Mouse (Mus musculus) liver, embryonic 12.5 days (tissue): ENCODE measurements around the gene Thrsp. TPM values are rescaled to one million over a fixed set of nuclear protein-coding genes. Genes with fewer than 3 reads are reported as not detected.
"Not testable (repeated sequence)": the region's sequence is repeated elsewhere in the genome, so short reads cannot be mapped to it uniquely, and the experiment has no call there.

Experiments
- ATAC-seq: fragments of 200-750 bp; cut with Nextera tagmentation; 2 replicates; pipeline ENCODE4 v1.8.0; 2017; ENCODE audit warnings: moderate number of reproducible peaks, mild to moderate bottlenecking, moderate library complexity
- H3K27ac ChIP-seq: fragments of 300-500 bp; sonication (generic); 2 replicates; pipeline ENCODE4 v1.5.1; 2016; ENCODE audit warnings: mild to moderate bottlenecking
- H3K27me3 ChIP-seq: fragments of 300-500 bp; sonication (generic); replicated peaks from 2 replicates; pipeline ENCODE4 v1.6.1; 2016; ENCODE audit warnings: mild to moderate bottlenecking, moderate library complexity
- H3K36me3 ChIP-seq: fragments of 300-500 bp; sonication (generic); 2 replicates; pipeline ENCODE4 v1.6.1; 2016; ENCODE audit warnings: mild to moderate bottlenecking, moderate library complexity
- H3K4me1 ChIP-seq: fragments of 300-500 bp; sonication (generic); 2 replicates; pipeline ENCODE4 v1.6.1; 2016
- H3K4me2 ChIP-seq: fragments of 300-500 bp; sonication (generic); 2 replicates; pipeline ENCODE4 v1.6.1; 2016; ENCODE audit warnings: mild to moderate bottlenecking, moderate library complexity
- H3K4me3 ChIP-seq: fragments of 300-500 bp; sonication (generic); 2 replicates; pipeline ENCODE4 v1.5.1; 2016; ENCODE audit warnings: mild to moderate bottlenecking, moderate library complexity
- H3K9ac ChIP-seq: fragments of 300-500 bp; sonication (generic); 2 replicates; pipeline ENCODE4 v1.6.1; 2016; ENCODE audit warnings: mild to moderate bottlenecking, moderate library complexity
- H3K9me3 ChIP-seq: fragments of 300-500 bp; sonication (generic); replicated peaks from 2 replicates; pipeline ENCODE4 v1.6.1; 2016; ENCODE audit warnings: mild to moderate bottlenecking, moderate library complexity
- WGBS: fragments of 180-500 bp; shearing (Covaris S2); methylation state at CpG from one replicate; pipeline ENCODE4 v1.1.7; 2016; ENCODE audit not compliant: insufficient replicate concordance; 5-methylcytosine and 5-hydroxymethylcytosine counted together
- polyA plus RNA-seq: library from polyadenylated mRNA; unstranded; fragments of >200 nt; fragmentation: Nextera tagmentation; extraction: Ambion mirVana; gene quantifications from 2 replicates; pipeline ENCODE4 v1.2.1, GENCODE M21; 2016

Thrsp gene
- 0.13 TPM in 1 of 2 replicates, not detected in the other for polyA plus RNA-seq

DNA sequence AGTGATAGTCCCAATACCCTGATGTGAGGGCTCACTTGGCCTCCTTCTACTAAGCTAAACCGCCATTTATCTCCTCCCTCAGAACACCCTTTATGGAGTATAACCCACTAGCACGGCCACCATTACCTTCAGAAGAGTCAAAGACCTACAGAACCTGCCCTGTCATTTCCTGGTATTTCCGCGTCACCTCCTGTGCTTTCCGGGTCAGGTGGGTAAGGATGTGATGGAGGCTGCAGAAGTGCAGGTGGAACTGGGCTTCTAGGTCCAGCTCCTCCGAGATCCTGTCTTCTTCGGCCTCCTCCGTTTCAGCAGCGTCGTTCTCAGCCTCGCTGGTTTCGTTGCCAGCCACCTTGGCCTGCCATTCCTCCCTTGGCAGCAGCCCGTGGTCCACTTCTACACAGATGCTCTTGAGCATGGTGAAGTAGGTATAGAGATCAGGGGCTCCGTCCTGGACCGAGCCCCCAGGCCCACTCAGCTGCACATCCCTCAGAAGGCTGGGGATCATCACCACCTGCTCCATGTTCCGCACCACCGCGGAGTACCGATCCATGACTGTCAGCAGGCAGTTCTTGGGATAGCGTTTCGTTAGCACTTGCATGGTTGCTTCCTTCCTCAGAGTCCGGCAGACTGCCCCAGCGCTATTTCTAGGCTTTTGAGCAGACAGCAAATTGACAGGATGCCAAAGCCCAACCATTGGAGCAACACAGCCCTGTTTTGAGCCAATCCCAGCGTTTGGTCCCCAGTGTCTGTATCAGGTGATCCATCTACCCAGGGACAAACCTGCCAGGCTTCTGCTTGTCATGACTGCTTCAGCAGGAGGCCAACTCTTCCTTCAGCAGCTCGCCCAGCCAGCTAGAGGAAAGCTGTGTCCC is at the start of gene Thrsp:
TSS of gene Thrsp (minus strand) at position 825 of the 872 bp plus-strand sequence.
- Histone ChIP-seq H3K4me1 (0 out of 2 replicates have a peak, but pooled peaks cover 12% of the 10 kb centered on the region), H3K36me3 (peaks cover 4% of the 10 kb centered on the region; the same call in 1 of the 2 replicates), H3K27ac (no peak within 1 kb of the TSS), H3K9ac (no peak within 1 kb of the TSS), H3K27me3 (no peaks in the 10 kb centered on the region), H3K9me3 (no peaks in the 10 kb centered on the region), H3K4me2 (no peak within 1 kb of the TSS), H3K4me3 (no peak within 1 kb of the TSS)
- WGBS = 69% methylated on average over 25 of the region's 25 CpGs
- no peak for ATAC-seq

DNA sequence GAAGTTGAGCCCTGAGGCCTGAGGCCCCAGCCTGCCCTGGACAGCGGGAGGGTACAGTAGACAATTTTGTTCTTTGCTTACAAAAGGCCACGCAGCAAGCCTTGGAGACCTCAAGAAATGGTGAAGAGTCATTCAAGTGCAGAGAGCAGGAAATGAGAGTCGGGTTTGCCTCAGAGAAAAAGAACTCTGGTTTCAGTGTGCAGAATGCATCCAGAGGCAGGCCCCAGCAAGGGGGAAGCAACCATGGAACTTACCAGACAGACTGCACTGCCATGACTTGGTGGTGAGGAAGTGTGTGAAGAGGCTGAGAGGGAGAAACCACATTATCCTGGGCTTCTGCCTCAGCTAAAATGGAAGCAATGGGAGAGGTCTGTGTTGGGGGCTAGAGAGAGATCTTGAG is 38.0 kb upstream of the Thrsp start:
- peaks cover 47% of the 10 kb centered on the region for H3K4me1 ChIP-seq
- no peak overlapping the region for H3K4me3 ChIP-seq
- 53% methylated on average over 3 of the region's 3 CpGs for WGBS
- no peak for ATAC-seq
- no peak overlapping the region for H3K27ac ChIP-seq
- no peaks in the 10 kb centered on the region for H3K27me3 ChIP-seq
- H3K9ac ChIP-seq = no peak overlapping the region
- peak overlapping the region; percentile 87 for H3K4me2 ChIP-seq
- no peaks in the 10 kb centered on the region for H3K9me3 ChIP-seq
- H3K36me3 ChIP-seq = peaks cover 26% of the 10 kb centered on the region

DNA sequence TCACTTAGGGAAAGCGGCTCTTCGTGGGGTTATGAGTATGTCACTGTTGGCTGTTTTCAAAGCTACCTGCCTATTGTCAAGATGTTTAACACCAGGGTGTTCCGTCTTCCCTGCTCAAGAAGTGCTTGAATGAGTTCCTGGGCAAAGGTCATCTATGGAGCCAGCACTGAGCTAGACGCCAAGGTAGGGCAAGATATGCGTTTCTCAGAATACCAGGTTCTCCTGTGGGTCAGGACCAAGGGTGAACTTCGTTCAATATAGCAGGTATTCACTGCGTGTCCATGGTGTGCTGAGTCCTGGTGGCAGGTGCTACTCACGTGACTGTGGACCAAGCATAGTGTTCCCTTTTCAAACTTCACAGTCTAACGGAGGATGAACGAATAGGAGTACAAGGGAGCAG is 37.3 kb upstream of the Thrsp start:
- Histone ChIP-seq H3K36me3 (peaks cover 20% of the 10 kb centered on the region), H3K9me3 (no peaks in the 10 kb centered on the region), H3K4me2 (peak overlapping the region; percentile 87), H3K4me3 (peak overlapping the region; percentile 70), H3K27ac (peak overlapping the region; percentile 39; the same call in 1 of the 2 replicates), H3K27me3 (no peaks in the 10 kb centered on the region), H3K9ac (peak overlapping the region; percentile 23; the same call in 1 of the 2 replicates), H3K4me1 (peaks cover 47% of the 10 kb centered on the region)
- ATAC-seq = no peak
- 87% methylated on average over 10 of the region's 10 CpGs for WGBS

DNA sequence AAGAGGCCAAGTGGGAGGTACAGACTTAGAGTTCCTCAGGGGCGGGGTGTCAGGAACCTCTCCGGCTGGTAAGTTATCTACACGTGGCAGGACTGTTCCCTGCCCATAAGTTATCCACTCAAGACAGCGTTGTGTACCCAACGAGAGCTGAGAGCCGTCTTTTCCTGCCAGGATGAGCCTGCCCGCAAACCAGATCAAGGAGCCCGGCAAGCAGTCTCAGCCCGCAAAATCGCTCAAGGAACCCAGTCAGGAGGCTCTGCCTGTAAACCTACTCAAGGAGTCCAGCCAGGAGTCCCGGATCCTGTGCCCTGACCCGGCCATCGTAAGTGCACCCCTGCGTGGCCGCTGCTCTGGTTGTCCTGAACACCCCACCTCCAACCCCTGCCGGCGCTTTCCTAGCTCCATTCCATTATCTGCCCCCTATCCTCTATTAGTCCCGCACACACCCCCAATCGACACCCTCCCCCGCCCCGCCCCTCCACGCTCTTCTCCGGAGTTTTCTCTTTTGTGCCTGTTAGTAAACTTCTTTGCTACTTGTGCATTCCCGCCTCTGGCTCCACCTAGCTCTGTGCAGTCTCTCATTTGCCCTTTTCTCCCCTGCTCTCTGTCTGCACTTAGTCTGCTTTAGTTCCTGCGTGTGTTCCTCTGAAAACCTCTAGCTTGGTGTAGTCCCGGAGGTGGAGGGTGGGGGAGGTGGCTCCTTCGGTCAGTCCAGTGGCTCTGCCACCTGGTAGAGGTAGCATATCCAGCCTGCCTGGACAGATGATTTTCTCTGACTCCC is 35.8 kb upstream of the Thrsp start:
- peaks cover 47% of the 10 kb centered on the region for H3K4me1 ChIP-seq
- ATAC-seq = peak; percentile 99
- H3K4me3 ChIP-seq = peak overlapping the region; percentile 70
- H3K27me3 ChIP-seq = no peaks in the 10 kb centered on the region
- peak overlapping the region; percentile 87 for H3K4me2 ChIP-seq
- peaks cover 12% of the 10 kb centered on the region for H3K36me3 ChIP-seq
- under 1% methylated on average over 27 of the region's 27 CpGs for WGBS
- H3K27ac ChIP-seq = peak overlapping the region; percentile 96
- H3K9ac ChIP-seq = peak overlapping the region; percentile 77
- H3K9me3 ChIP-seq = no peaks in the 10 kb centered on the region

DNA sequence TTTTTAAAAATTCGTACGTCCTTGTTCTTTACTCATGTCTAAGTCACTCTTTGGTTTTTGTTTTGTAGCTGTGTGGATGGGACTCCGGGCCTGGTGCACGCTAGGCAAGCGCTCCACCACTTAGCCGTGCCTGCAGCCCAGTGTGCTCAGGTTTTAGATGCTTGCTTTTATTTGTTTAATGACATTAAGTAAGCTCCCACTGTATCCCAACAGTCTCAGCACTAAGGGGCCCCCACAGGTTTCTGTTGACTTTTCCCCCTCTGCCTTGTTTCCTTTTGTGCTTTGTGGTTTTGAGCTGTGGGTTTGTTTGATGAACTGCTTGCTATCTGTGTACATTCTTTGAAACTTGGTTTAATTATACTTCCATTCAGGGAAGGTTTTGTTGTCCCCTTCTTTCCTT is 34.7 kb upstream of the Thrsp start:
- no peak for ATAC-seq
- WGBS = 58% methylated on average over 6 of the region's 6 CpGs

DNA sequence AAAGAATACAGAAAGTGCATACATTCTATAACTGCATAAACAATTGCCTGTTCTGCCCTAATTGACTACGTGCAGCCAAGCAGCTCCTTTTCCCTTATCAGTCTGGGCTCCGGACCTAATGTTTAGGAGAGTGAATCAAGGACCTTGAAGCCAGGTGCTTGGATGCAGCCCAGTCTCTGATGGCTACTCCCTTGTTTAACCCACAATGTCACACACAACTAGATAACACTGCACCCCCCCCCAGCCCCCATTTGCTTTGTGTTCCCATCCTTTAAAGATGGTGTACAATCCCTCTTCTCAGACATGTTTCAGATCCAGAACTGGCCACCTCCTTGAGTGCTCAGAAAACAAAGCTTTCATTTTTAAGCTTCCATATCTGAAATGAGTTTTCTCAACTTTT is 33.5 kb upstream of the Thrsp start, which contains the start of gene Kctd14:
TSS of gene Kctd14 (plus strand) at position 301 of the 400 bp plus-strand sequence.
- Histone ChIP-seq H3K9ac (0 out of 2 replicates have a peak within 1 kb of the TSS, but pooled peaks have one; percentile 77), H3K4me2 (peak within 1 kb of the TSS; percentile 87), H3K4me1 (peaks cover 43% of the 10 kb centered on the region), H3K27ac (peak within 1 kb of the TSS; percentile 96)
- WGBS = 59% methylated on average over 2 of the region's 2 CpGs
- H3K36me3 ChIP-seq, H3K4me3 ChIP-seq, H3K9me3 ChIP-seq, H3K27me3 ChIP-seq, ATAC-seq: not testable (repeated sequence)

More for the DNA sequence above, 34.7 kb upstream of the Thrsp start:
- peaks cover 47% of the 10 kb centered on the region for H3K4me1 ChIP-seq
- no peaks in the 10 kb centered on the region for H3K9me3 ChIP-seq
- H3K36me3 ChIP-seq = peaks cover 2% of the 10 kb centered on the region
- peak overlapping the region; percentile 87 for H3K4me2 ChIP-seq
- H3K4me3 ChIP-seq = peak overlapping the region; percentile 70; the same call in 1 of the 2 replicates
- H3K27ac ChIP-seq = peak overlapping the region; percentile 96
- H3K27me3 ChIP-seq = no peaks in the 10 kb centered on the region
- H3K9ac ChIP-seq = peak overlapping the region; percentile 77; the same call in 1 of the 2 replicates

DNA sequence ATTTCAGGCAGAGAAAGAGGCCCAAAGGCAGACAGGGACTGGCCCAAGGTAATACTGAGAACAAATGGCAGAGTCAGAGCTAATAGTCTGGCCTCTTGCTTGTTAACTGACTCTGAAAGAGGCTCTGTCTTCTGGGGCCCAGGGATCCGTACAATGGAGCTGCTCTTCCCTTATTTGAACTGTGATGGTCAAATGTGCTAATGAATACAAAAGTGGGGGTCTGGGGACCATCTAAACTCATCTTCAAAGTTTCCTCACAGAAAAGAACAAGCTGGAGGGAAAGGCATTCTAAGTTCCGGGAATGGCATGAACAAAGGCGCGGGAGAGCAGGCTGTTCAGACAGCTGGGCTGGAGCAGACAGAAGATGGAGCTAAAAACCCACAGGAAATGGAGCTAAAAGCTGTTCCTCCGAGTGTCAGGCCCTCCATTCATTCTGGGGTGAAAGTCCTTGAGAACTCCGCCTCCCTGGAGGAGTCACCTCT is 29.6 kb upstream of the Thrsp start:
- H3K27me3 ChIP-seq = no peaks in the 10 kb centered on the region
- no peaks in the 10 kb centered on the region for H3K36me3 ChIP-seq
- H3K27ac ChIP-seq = no peak overlapping the region
- no peak overlapping the region for H3K4me3 ChIP-seq
- WGBS = 54% methylated on average over 6 of the region's 6 CpGs
- H3K4me2 ChIP-seq = no peak overlapping the region
- peaks cover 12% of the 10 kb centered on the region for H3K4me1 ChIP-seq
- no peaks in the 10 kb centered on the region for H3K9me3 ChIP-seq
- no peak for ATAC-seq
- no peak overlapping the region for H3K9ac ChIP-seq

DNA sequence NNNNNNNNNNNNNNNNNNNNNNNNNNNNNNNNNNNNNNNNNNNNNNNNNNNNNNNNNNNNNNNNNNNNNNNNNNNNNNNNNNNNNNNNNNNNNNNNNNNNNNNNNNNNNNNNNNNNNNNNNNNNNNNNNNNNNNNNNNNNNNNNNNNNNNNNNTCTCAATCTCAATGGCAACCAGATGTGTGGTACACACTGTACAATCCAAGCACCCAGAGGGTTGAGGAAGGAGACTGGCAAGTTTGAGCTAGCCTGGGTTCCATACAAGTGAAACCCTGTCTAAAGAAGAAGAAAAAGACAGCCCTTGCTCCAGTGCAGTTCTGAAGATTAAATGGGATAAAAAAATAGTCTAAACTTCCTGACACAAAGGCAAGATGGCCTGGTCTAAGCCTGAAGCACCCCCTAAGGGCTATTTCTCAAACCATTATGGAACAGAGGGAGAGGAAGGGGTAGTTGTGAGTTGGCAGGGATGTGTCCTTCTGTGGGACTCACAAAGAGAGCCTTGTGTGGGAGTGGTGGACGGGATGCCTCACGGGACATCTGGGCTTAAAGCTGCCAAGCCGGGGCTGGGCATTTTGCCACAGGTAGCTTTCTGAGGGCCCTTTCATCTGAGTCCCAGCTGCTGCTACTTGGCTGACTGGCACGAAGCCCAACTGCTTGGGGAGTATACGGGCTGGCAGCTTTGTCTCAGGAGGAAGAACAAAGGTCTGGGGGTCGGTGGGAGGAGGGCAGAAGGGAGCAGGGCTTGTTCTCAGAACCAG is 28.8 kb upstream of the Thrsp start:
- ATAC-seq = no peak
- H3K4me1 ChIP-seq = peaks cover 4% of the 10 kb centered on the region
- no peak overlapping the region for H3K4me3 ChIP-seq
- H3K9me3 ChIP-seq = peaks cover 4% of the 10 kb centered on the region; the same call in 1 of the 2 replicates
- WGBS = 65% methylated on average over 6 of the region's 6 CpGs
- no peaks in the 10 kb centered on the region for H3K27me3 ChIP-seq
- no peak overlapping the region for H3K9ac ChIP-seq
- no peaks in the 10 kb centered on the region for H3K36me3 ChIP-seq
- no peak overlapping the region for H3K4me2 ChIP-seq
- no peak overlapping the region for H3K27ac ChIP-seq

DNA sequence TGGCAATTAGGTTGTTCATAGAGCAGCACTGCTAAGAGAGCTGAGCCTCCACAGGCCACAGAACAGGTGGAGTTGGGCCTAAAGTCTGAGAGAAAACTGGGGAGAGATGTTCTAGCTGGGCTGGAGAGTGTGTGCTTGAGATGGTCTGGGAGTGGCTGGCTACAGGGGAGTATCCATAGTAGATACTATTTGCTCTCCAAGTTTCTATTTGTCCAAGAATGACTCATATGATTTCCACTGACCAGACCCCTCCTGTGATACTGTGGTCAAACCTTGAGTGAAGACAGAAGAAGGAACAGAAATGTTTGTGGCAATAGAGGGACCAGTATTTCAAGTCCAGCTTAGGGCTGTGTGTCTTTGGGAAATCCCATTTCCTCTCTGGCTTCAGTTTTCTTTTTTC is 21.5 kb upstream of the Thrsp start:
- no peaks in the 10 kb centered on the region for H3K36me3 ChIP-seq
- ATAC-seq = no peak
- no peak overlapping the region for H3K4me2 ChIP-seq
- H3K4me1 ChIP-seq = no peaks in the 10 kb centered on the region
- H3K9ac ChIP-seq = no peak overlapping the region
- peaks cover 12% of the 10 kb centered on the region for H3K9me3 ChIP-seq
- no peak overlapping the region for H3K27ac ChIP-seq
- no peak overlapping the region for H3K4me3 ChIP-seq
- no peaks in the 10 kb centered on the region for H3K27me3 ChIP-seq

DNA sequence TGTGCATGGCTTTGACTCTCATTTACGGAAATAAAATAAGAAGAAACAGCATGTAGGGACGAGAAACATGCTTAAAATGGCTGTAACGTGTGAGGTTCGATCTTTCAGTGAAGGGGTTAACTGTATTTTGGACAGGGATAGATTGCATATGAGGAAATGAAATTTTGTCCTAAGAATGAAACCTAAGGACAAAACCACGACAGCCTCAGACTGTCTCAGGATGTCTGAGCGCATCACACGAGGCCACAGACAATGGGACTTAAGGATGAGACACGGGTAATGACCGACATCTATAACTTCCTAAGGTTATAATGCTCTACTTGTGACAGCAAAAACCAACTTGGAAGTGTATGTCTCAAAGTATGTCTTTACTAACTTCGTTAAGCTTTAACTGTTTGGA is 17.0 kb upstream of the Thrsp start:
- Histone ChIP-seq H3K4me1 (0 out of 2 replicates have a peak, but pooled peaks cover 4% of the 10 kb centered on the region), H3K9me3 (no peaks in the 10 kb centered on the region), H3K27ac (no peak overlapping the region), H3K4me2 (no peak overlapping the region), H3K27me3 (no peaks in the 10 kb centered on the region), H3K36me3 (no peaks in the 10 kb centered on the region), H3K9ac (no peak overlapping the region), H3K4me3 (no peak overlapping the region)
- ATAC-seq = no peak
- 64% methylated on average over 10 of the region's 10 CpGs for WGBS

DNA sequence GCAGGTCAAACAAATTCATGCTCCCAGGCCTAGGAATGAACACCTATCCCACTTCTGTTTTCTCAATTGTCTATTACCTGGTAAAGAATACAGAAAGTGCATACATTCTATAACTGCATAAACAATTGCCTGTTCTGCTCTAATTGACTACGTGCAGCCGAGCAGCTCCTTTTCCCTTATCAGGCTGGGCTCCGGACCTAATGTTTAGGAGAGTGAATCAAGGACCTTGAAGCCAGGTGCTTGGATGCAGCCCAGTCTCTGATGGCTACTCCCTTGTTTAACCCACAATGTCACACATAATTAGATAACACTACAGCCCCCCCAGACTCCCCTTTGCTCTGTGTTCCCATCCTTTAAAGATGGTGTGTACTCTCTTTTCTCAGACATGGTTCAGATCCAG is 16.0 kb upstream of the Thrsp start:
- H3K27ac ChIP-seq, H3K36me3 ChIP-seq, ATAC-seq, H3K4me3 ChIP-seq, H3K4me1 ChIP-seq, H3K9ac ChIP-seq, H3K4me2 ChIP-seq, H3K27me3 ChIP-seq, H3K9me3 ChIP-seq: not testable (repeated sequence)
- 62% methylated on average over 3 of the region's 3 CpGs for WGBS
